Mouse (Mus musculus): ENCODE data around the gene Csf1. TPM values are rescaled to one million over a fixed set of nuclear protein-coding genes. Genes with fewer than 3 reads are reported as not detected.

Gene Csf1
- polyA plus RNA-seq, 1 experiment from 2014 or later: 10.7 TPM

- no peaks in the 10 kb centered on the region for H3K27me3 ChIP-seq (replicated peaks; ENCODE audit: control insufficient read depth, insufficient read depth, low read length)
- peaks cover 12% of the 10 kb centered on the region for H3K4me1 ChIP-seq (replicated peaks; ENCODE audit: control insufficient read depth, insufficient read depth, low read length)
- no peak for DNase-seq (ENCODE audit: low spot score)
Measured at GRCm38 (mm10) chr3:107786344-107786743, 26.1 kb upstream of the Csf1 start.

GRCm38 (mm10) chr3:107785546-107785945, 25.3 kb upstream of the Csf1 start:
- 67% methylated on average over 4 of the region's 4 CpGs for WGBS
- Histone ChIP-seq H3K9ac (ENCODE audit: low read depth, low read length) (no peak overlapping the region), H3K36me3 (ENCODE audit: control insufficient read depth, insufficient read depth, low read length) (no peaks in the 10 kb centered on the region), H3K9me3 (ENCODE audit: control insufficient read depth, low read length) (no peaks in the 10 kb centered on the region), H3K4me1 (replicated peaks; ENCODE audit: control insufficient read depth, insufficient read depth, low read length) (peaks cover 12% of the 10 kb centered on the region), H3K27me3 (replicated peaks; ENCODE audit: control insufficient read depth, insufficient read depth, low read length) (no peaks in the 10 kb centered on the region), H3K27ac (ENCODE audit: low read depth, low read length) (no peak overlapping the region), H3K4me2 (no peak overlapping the region), H3K4me3 (ENCODE audit: low read depth, low read length) (no peak overlapping the region)
- no peak for DNase-seq (ENCODE audit: low spot score)
- ATAC-seq (replicated peaks; ENCODE audit: low FRiP score): no peak

More at GRCm38 (mm10) chr3:107786344-107786743, 26.1 kb upstream of the Csf1 start:
- no peak for ATAC-seq (replicated peaks; ENCODE audit: low FRiP score)
- Histone ChIP-seq H3K4me2 (no peak overlapping the region), H3K9ac (ENCODE audit: low read depth, low read length) (no peak overlapping the region), H3K27ac (ENCODE audit: low read depth, low read length) (no peak overlapping the region), H3K9me3 (ENCODE audit: control insufficient read depth, low read length) (no peaks in the 10 kb centered on the region), H3K36me3 (ENCODE audit: control insufficient read depth, insufficient read depth, low read length) (no peaks in the 10 kb centered on the region), H3K4me3 (ENCODE audit: low read depth, low read length) (no peak overlapping the region)
- 73% methylated on average over 1 of the region's 1 CpGs for WGBS

GRCm38 (mm10) chr3:107783315-107783714, 23.0 kb upstream of the Csf1 start:
- no peaks in the 10 kb centered on the region for H3K27me3 ChIP-seq (replicated peaks; ENCODE audit: control insufficient read depth, insufficient read depth, low read length)
- no peaks in the 10 kb centered on the region for H3K36me3 ChIP-seq (ENCODE audit: control insufficient read depth, insufficient read depth, low read length)
- no peak overlapping the region for H3K4me3 ChIP-seq (ENCODE audit: low read depth, low read length)
- WGBS: 72% methylated on average over 3 of the region's 3 CpGs
- no peak overlapping the region for H3K4me2 ChIP-seq
- DNase-seq (ENCODE audit: low spot score): no peak
- no peak for ATAC-seq (replicated peaks; ENCODE audit: low FRiP score)
- no peak overlapping the region for H3K27ac ChIP-seq (ENCODE audit: low read depth, low read length)
- no peaks in the 10 kb centered on the region for H3K9me3 ChIP-seq (ENCODE audit: control insufficient read depth, low read length)
- no peak overlapping the region for H3K9ac ChIP-seq (ENCODE audit: low read depth, low read length)
- peaks cover 12% of the 10 kb centered on the region for H3K4me1 ChIP-seq (replicated peaks; ENCODE audit: control insufficient read depth, insufficient read depth, low read length)

- no peaks in the 10 kb centered on the region for H3K4me1 ChIP-seq (replicated peaks; ENCODE audit: control insufficient read depth, insufficient read depth, low read length)
- H3K36me3 ChIP-seq (ENCODE audit: control insufficient read depth, insufficient read depth, low read length): no peaks in the 10 kb centered on the region
- no peak overlapping the region for H3K27ac ChIP-seq (ENCODE audit: low read depth, low read length)
- no peak overlapping the region for H3K4me2 ChIP-seq
- H3K9ac ChIP-seq (ENCODE audit: low read depth, low read length): no peak overlapping the region
- H3K27me3 ChIP-seq (replicated peaks; ENCODE audit: control insufficient read depth, insufficient read depth, low read length): no peaks in the 10 kb centered on the region
- ATAC-seq (replicated peaks; ENCODE audit: low FRiP score) (no peak), DNase-seq (ENCODE audit: low spot score) (no peak)
- 64% methylated on average over 5 of the region's 5 CpGs for WGBS
- no peak overlapping the region for H3K4me3 ChIP-seq (ENCODE audit: low read depth, low read length)
- H3K9me3 ChIP-seq (ENCODE audit: control insufficient read depth, low read length): no peaks in the 10 kb centered on the region
Measured at GRCm38 (mm10) chr3:107781304-107781703, 21.0 kb upstream of the Csf1 start.

GRCm38 (mm10) chr3:107778016-107778415, 17.7 kb upstream of the Csf1 start:
- H3K27me3 ChIP-seq (replicated peaks; ENCODE audit: control insufficient read depth, insufficient read depth, low read length): no peaks in the 10 kb centered on the region
- no peaks in the 10 kb centered on the region for H3K4me1 ChIP-seq (replicated peaks; ENCODE audit: control insufficient read depth, insufficient read depth, low read length)
- DNase-seq (ENCODE audit: low spot score): no peak
- H3K4me2 ChIP-seq: no peak overlapping the region
- no peaks in the 10 kb centered on the region for H3K36me3 ChIP-seq (ENCODE audit: control insufficient read depth, insufficient read depth, low read length)
- no peak overlapping the region for H3K9ac ChIP-seq (ENCODE audit: low read depth, low read length)
- no peak overlapping the region for H3K27ac ChIP-seq (ENCODE audit: low read depth, low read length)
- WGBS: 64% methylated on average over 6 of the region's 6 CpGs
- H3K4me3 ChIP-seq (ENCODE audit: low read depth, low read length): no peak overlapping the region
- H3K9me3 ChIP-seq (ENCODE audit: control insufficient read depth, low read length): no peaks in the 10 kb centered on the region
- no peak for ATAC-seq (replicated peaks; ENCODE audit: low FRiP score)

- Histone ChIP-seq H3K4me3 (ENCODE audit: low read depth, low read length) (no peak overlapping the region), H3K27me3 (replicated peaks; ENCODE audit: control insufficient read depth, insufficient read depth, low read length) (no peaks in the 10 kb centered on the region), H3K9ac (ENCODE audit: low read depth, low read length) (no peak overlapping the region), H3K4me2 (no peak overlapping the region), H3K27ac (ENCODE audit: low read depth, low read length) (no peak overlapping the region), H3K4me1 (replicated peaks; ENCODE audit: control insufficient read depth, insufficient read depth, low read length) (no peaks in the 10 kb centered on the region), H3K36me3 (ENCODE audit: control insufficient read depth, insufficient read depth, low read length) (no peaks in the 10 kb centered on the region), H3K9me3 (ENCODE audit: control insufficient read depth, low read length) (no peaks in the 10 kb centered on the region)
- 19% methylated on average over 3 of the region's 3 CpGs for WGBS
- no peak for DNase-seq (ENCODE audit: low spot score)
- no peak for ATAC-seq (replicated peaks; ENCODE audit: low FRiP score)
Measured at GRCm38 (mm10) chr3:107776295-107776694, 16.0 kb upstream of the Csf1 start.

- Histone ChIP-seq H3K9me3 (ENCODE audit: control insufficient read depth, low read length) (no peaks in the 10 kb centered on the region), H3K27ac (ENCODE audit: low read depth, low read length) (no peak overlapping the region), H3K9ac (ENCODE audit: low read depth, low read length) (no peak overlapping the region), H3K4me2 (no peak overlapping the region), H3K27me3 (replicated peaks; ENCODE audit: control insufficient read depth, insufficient read depth, low read length) (no peaks in the 10 kb centered on the region), H3K4me1 (replicated peaks; ENCODE audit: control insufficient read depth, insufficient read depth, low read length) (no peaks in the 10 kb centered on the region), H3K36me3 (ENCODE audit: control insufficient read depth, insufficient read depth, low read length) (no peaks in the 10 kb centered on the region), H3K4me3 (ENCODE audit: low read depth, low read length) (no peak overlapping the region)
- ATAC-seq (replicated peaks; ENCODE audit: low FRiP score): no peak
- DNase-seq (ENCODE audit: low spot score): no peak
- 29% methylated on average over 3 of the region's 3 CpGs for WGBS
Measured at GRCm38 (mm10) chr3:107775736-107776135, 15.5 kb upstream of the Csf1 start.

GRCm38 (mm10) chr3:107775056-107775455, 14.8 kb upstream of the Csf1 start:
- no peak for DNase-seq (ENCODE audit: low spot score)
- H3K4me1 ChIP-seq (replicated peaks; ENCODE audit: control insufficient read depth, insufficient read depth, low read length): no peaks in the 10 kb centered on the region
- H3K9ac ChIP-seq (ENCODE audit: low read depth, low read length): no peak overlapping the region
- ATAC-seq (replicated peaks; ENCODE audit: low FRiP score): no peak
- no peaks in the 10 kb centered on the region for H3K36me3 ChIP-seq (ENCODE audit: control insufficient read depth, insufficient read depth, low read length)
- H3K27ac ChIP-seq (ENCODE audit: low read depth, low read length): no peak overlapping the region
- no peaks in the 10 kb centered on the region for H3K9me3 ChIP-seq (ENCODE audit: control insufficient read depth, low read length)
- H3K4me3 ChIP-seq (ENCODE audit: low read depth, low read length): no peak overlapping the region
- no peak overlapping the region for H3K4me2 ChIP-seq
- H3K27me3 ChIP-seq (replicated peaks; ENCODE audit: control insufficient read depth, insufficient read depth, low read length): no peaks in the 10 kb centered on the region
- WGBS: 34% methylated on average over 5 of the region's 5 CpGs

GRCm38 (mm10) chr3:107772860-107773259, 12.6 kb upstream of the Csf1 start:
- Histone ChIP-seq H3K4me2 (no peak overlapping the region), H3K9ac (ENCODE audit: low read depth, low read length) (no peak overlapping the region), H3K4me3 (ENCODE audit: low read depth, low read length) (no peak overlapping the region), H3K36me3 (ENCODE audit: control insufficient read depth, insufficient read depth, low read length) (no peaks in the 10 kb centered on the region), H3K9me3 (ENCODE audit: control insufficient read depth, low read length) (no peaks in the 10 kb centered on the region), H3K27ac (ENCODE audit: low read depth, low read length) (no peak overlapping the region), H3K4me1 (replicated peaks; ENCODE audit: control insufficient read depth, insufficient read depth, low read length) (peaks cover 4% of the 10 kb centered on the region; the same call in 1 of the 2 replicates), H3K27me3 (replicated peaks; ENCODE audit: control insufficient read depth, insufficient read depth, low read length) (no peaks in the 10 kb centered on the region)
- WGBS: 65% methylated on average over 5 of the region's 5 CpGs
- DNase-seq (ENCODE audit: low spot score): no peak
- no peak for ATAC-seq (replicated peaks; ENCODE audit: low FRiP score)
